Mouse (Mus musculus) testis, adult 2 months (tissue): ENCODE results near the gene Pik3ca. TPM values are rescaled to one million over a fixed set of nuclear protein-coding genes. Genes with fewer than 3 reads are reported as not detected.
"Not testable (repeated sequence)": the region's sequence is repeated elsewhere in the genome, so short reads cannot be mapped to it uniquely, and the experiment has no call there.

ENCODE experiments used
- H3K27ac ChIP-seq: fragments of 200-500 bp; 2 replicates; pipeline ENCODE4 v1.5.1; 2012; ENCODE audit warnings: low read depth, low read length; ENCODE audit not compliant: control insufficient read depth, insufficient read depth
- H3K27me3 ChIP-seq: fragments of 200-500 bp; 2 replicates; pipeline ENCODE4 v1.6.1; 2012; ENCODE audit warnings: mild to moderate bottlenecking, low read length, moderate library complexity; ENCODE audit not compliant: control insufficient read depth, insufficient read depth
- H3K36me3 ChIP-seq: fragments of 200-500 bp; 2 replicates; pipeline ENCODE4 v1.6.1; 2012; ENCODE audit warnings: mild to moderate bottlenecking, low read length; ENCODE audit not compliant: control insufficient read depth, insufficient read depth
- H3K4me1 ChIP-seq: fragments of 200-500 bp; 2 replicates; pipeline ENCODE4 v1.6.1; 2012; ENCODE audit warnings: low read length; ENCODE audit not compliant: control insufficient read depth, insufficient read depth
- H3K4me3 ChIP-seq: fragments of 200-500 bp; 2 replicates; pipeline ENCODE4 v1.5.1; 2012; ENCODE audit warnings: low read depth, mild to moderate bottlenecking, low read length, moderate library complexity, mixed read lengths; ENCODE audit not compliant: control insufficient read depth
- CTCF ChIP-seq: fragments of 200-500 bp; IDR thresholded peaks from 2 replicates; pipeline ENCODE4 v1.5.1; 2012; ENCODE audit warnings: low read depth, mild to moderate bottlenecking, inconsistent platforms, low read length, moderate library complexity; ENCODE audit not compliant: control insufficient read depth, insufficient read depth, insufficient replicate concordance
- POLR2A ChIP-seq: fragments of 200-500 bp; IDR thresholded peaks from 2 replicates; pipeline ENCODE4 v1.6.1; 2012; ENCODE audit warnings: low read depth, mild to moderate bottlenecking, inconsistent platforms, low read length, moderate library complexity; ENCODE audit not compliant: control insufficient read depth
- polyA plus RNA-seq: library from polyadenylated mRNA; depleted of rRNA; stranded (reverse); fragments of >200 nt; gene quantifications from 2 replicates; pipeline ENCODE4 v1.2.3, GENCODE M21; 2012

Pik3ca gene
- polyA plus RNA-seq, 1 experiment: 4.9 TPM

GRCm38 (mm10) chr3:32415370-32416309 is 18.2 kb downstream of the Pik3ca start:
- TF ChIP-seq CTCF (no peak), POLR2A (no peak)
- Histone ChIP-seq H3K4me3 (no peak overlapping the region), H3K27ac (no peak overlapping the region), H3K4me1 (no peaks in the 10 kb centered on the region), H3K36me3 (no peaks in the 10 kb centered on the region), H3K27me3 (no peaks in the 10 kb centered on the region)

GRCm38 (mm10) chr3:32417751-32418211 is 20.3 kb downstream of the Pik3ca start:
- TF ChIP-seq CTCF: no peak
- TF ChIP-seq POLR2A: no peak
- H3K4me3 ChIP-seq: no peak overlapping the region
- H3K27me3 ChIP-seq: no peaks in the 10 kb centered on the region
- H3K27ac ChIP-seq: no peak overlapping the region
- H3K36me3 ChIP-seq: no peaks in the 10 kb centered on the region
- no peaks in the 10 kb centered on the region for H3K4me1 ChIP-seq

- TF ChIP-seq POLR2A (no peak), CTCF (no peak)
- Histone ChIP-seq H3K4me1 (no peaks in the 10 kb centered on the region), H3K36me3 (no peaks in the 10 kb centered on the region)
Measured at GRCm38 (mm10) chr3:32419866-32420265, 22.4 kb downstream of the Pik3ca start.

GRCm38 (mm10) chr3:32421115-32422054 is 23.9 kb downstream of the Pik3ca start:
- H3K36me3 ChIP-seq: no peaks in the 10 kb centered on the region
- TF ChIP-seq POLR2A (no peak), CTCF (no peak)
- no peaks in the 10 kb centered on the region for H3K4me1 ChIP-seq
- no peaks in the 10 kb centered on the region for H3K27me3 ChIP-seq
- no peak overlapping the region for H3K27ac ChIP-seq
- no peak overlapping the region for H3K4me3 ChIP-seq

More at GRCm38 (mm10) chr3:32419866-32420265, 22.4 kb downstream of the Pik3ca start:
- Histone ChIP-seq H3K27ac (no peak overlapping the region; the same call in 1 of the 2 replicates), H3K27me3 (no peaks in the 10 kb centered on the region), H3K4me3 (no peak overlapping the region)

GRCm38 (mm10) chr3:32427695-32428094 is 30.2 kb downstream of the Pik3ca start:
- TF ChIP-seq POLR2A (no peak), CTCF (no peak)
- Histone ChIP-seq H3K36me3 (no peaks in the 10 kb centered on the region), H3K27ac (no peak overlapping the region), H3K4me3 (no peak overlapping the region), H3K27me3 (no peaks in the 10 kb centered on the region), H3K4me1 (no peaks in the 10 kb centered on the region)

- no peaks in the 10 kb centered on the region for H3K4me1 ChIP-seq
- no peak for TF ChIP-seq CTCF
- no peaks in the 10 kb centered on the region for H3K27me3 ChIP-seq
- H3K4me3 ChIP-seq: no peak overlapping the region
- H3K27ac ChIP-seq: no peak overlapping the region
- no peaks in the 10 kb centered on the region for H3K36me3 ChIP-seq
Measured at GRCm38 (mm10) chr3:32428361-32428760, 30.9 kb downstream of the Pik3ca start.

GRCm38 (mm10) chr3:32428921-32429320 is 31.4 kb downstream of the Pik3ca start:
- TF ChIP-seq POLR2A: no peak
- no peak for TF ChIP-seq CTCF
- Histone ChIP-seq H3K27me3 (no peaks in the 10 kb centered on the region), H3K36me3 (no peaks in the 10 kb centered on the region), H3K4me1 (no peaks in the 10 kb centered on the region), H3K27ac (no peak overlapping the region), H3K4me3 (no peak overlapping the region)

GRCm38 (mm10) chr3:32429351-32429750 is 31.9 kb downstream of the Pik3ca start:
- H3K4me1 ChIP-seq, H3K36me3 ChIP-seq, H3K27ac ChIP-seq, H3K27me3 ChIP-seq, H3K4me3 ChIP-seq: not testable (repeated sequence)
